Mouse (Mus musculus): Measurements from ENCODE around the gene Trappc3.

GRCm38 (mm10) chr4:126321854-126322511 is 59.9 kb downstream of the Trappc3 start:
- TF ChIP-seq POLR2A (IDR thresholded peaks at IDR 0.05; ENCODE audit: low read depth, low read length): no peak
- TF ChIP-seq CTCF (IDR thresholded peaks at IDR 0.05; ENCODE audit: extremely low read depth, insufficient read depth, insufficient read length, insufficient replicate concordance): no peak
